Mouse (Mus musculus): ENCODE data around the gene Gm16181. TPM values are rescaled to one million over a fixed set of nuclear protein-coding genes. Genes with fewer than 3 reads are reported as not detected.

Gm16181 gene
- polyA plus RNA-seq, 1 experiment from 2014 or later: 0.89 TPM

GRCm38 (mm10) chr17:35248986-35249385 lies 28.4 kb downstream of the Gm16181 start:
- no peak overlapping the region for H3K4me2 ChIP-seq (replicated peaks; ENCODE audit: low read depth, low read length)
- no peak for ATAC-seq (ENCODE audit: low FRiP score, low TSS enrichment)
- no peak overlapping the region for H3K27ac ChIP-seq (ENCODE audit: low read depth, low read length)
- peaks cover 98% of the 10 kb centered on the region for H3K36me3 ChIP-seq (ENCODE audit: control insufficient read depth, insufficient read depth, low read length)
- no peak overlapping the region for H3K4me3 ChIP-seq (ENCODE audit: low read length)
- 85% methylated on average over 14 of the region's 14 CpGs for WGBS
- H3K4me1 ChIP-seq (ENCODE audit: control insufficient read depth, insufficient read depth, low read length): peaks cover 30% of the 10 kb centered on the region
- H3K9me3 ChIP-seq (ENCODE audit: control insufficient read depth, low read length): no peaks in the 10 kb centered on the region
- H3K9ac ChIP-seq (ENCODE audit: low read depth, low read length): no peak overlapping the region
- H3K27me3 ChIP-seq (ENCODE audit: control insufficient read depth, insufficient read depth, low read length): no peaks in the 10 kb centered on the region

GRCm38 (mm10) chr17:35249451-35250197 lies 29.0 kb downstream of the Gm16181 start:
- Histone ChIP-seq H3K4me1 (ENCODE audit: control insufficient read depth, insufficient read depth, low read length) (peaks cover 24% of the 10 kb centered on the region; the same call in 1 of the 2 replicates), H3K4me2 (replicated peaks; ENCODE audit: low read depth, low read length) (no peak overlapping the region), H3K9me3 (ENCODE audit: control insufficient read depth, low read length) (no peaks in the 10 kb centered on the region), H3K36me3 (ENCODE audit: control insufficient read depth, insufficient read depth, low read length) (peaks cover 96% of the 10 kb centered on the region), H3K27me3 (ENCODE audit: control insufficient read depth, insufficient read depth, low read length) (no peaks in the 10 kb centered on the region), H3K9ac (ENCODE audit: low read depth, low read length) (no peak overlapping the region), H3K27ac (ENCODE audit: low read depth, low read length) (no peak overlapping the region), H3K4me3 (ENCODE audit: low read length) (no peak overlapping the region)
- no peak for ATAC-seq (ENCODE audit: low FRiP score, low TSS enrichment)
- WGBS: 69% methylated on average over 19 of the region's 19 CpGs

GRCm38 (mm10) chr17:35250348-35251120 lies 29.9 kb downstream of the Gm16181 start:
- no peaks in the 10 kb centered on the region for H3K9me3 ChIP-seq (ENCODE audit: control insufficient read depth, low read length)
- no peak overlapping the region for H3K4me3 ChIP-seq (ENCODE audit: low read length)
- H3K36me3 ChIP-seq (ENCODE audit: control insufficient read depth, insufficient read depth, low read length): peaks cover 86% of the 10 kb centered on the region
- H3K4me2 ChIP-seq (replicated peaks; ENCODE audit: low read depth, low read length): no peak overlapping the region
- no peaks in the 10 kb centered on the region for H3K27me3 ChIP-seq (ENCODE audit: control insufficient read depth, insufficient read depth, low read length)
- peaks cover 15% of the 10 kb centered on the region; the same call in 1 of the 2 replicates for H3K4me1 ChIP-seq (ENCODE audit: control insufficient read depth, insufficient read depth, low read length)
- H3K9ac ChIP-seq (ENCODE audit: low read depth, low read length): no peak overlapping the region
- no peak for ATAC-seq (ENCODE audit: low FRiP score, low TSS enrichment)
- no peak overlapping the region for H3K27ac ChIP-seq (ENCODE audit: low read depth, low read length)
- WGBS: 88% methylated on average over 3 of the region's 3 CpGs

- no peak for ATAC-seq (ENCODE audit: low FRiP score, low TSS enrichment)
- H3K36me3 ChIP-seq (ENCODE audit: control insufficient read depth, insufficient read depth, low read length): peaks cover 79% of the 10 kb centered on the region
- no peaks in the 10 kb centered on the region for H3K27me3 ChIP-seq (ENCODE audit: control insufficient read depth, insufficient read depth, low read length)
- peaks cover 11% of the 10 kb centered on the region; the same call in 1 of the 2 replicates for H3K4me1 ChIP-seq (ENCODE audit: control insufficient read depth, insufficient read depth, low read length)
- no peak overlapping the region for H3K9ac ChIP-seq (ENCODE audit: low read depth, low read length)
- no peak overlapping the region for H3K4me2 ChIP-seq (replicated peaks; ENCODE audit: low read depth, low read length)
- H3K9me3 ChIP-seq (ENCODE audit: control insufficient read depth, low read length): no peaks in the 10 kb centered on the region
- H3K4me3 ChIP-seq (ENCODE audit: low read length): no peak overlapping the region
- no peak overlapping the region for H3K27ac ChIP-seq (ENCODE audit: low read depth, low read length)
- WGBS: 84% methylated on average over 15 of the region's 15 CpGs
These were observed 30.6 kb downstream of the Gm16181 start for GRCm38 (mm10) chr17:35251162-35251719.

GRCm38 (mm10) chr17:35251981-35252380 lies 31.3 kb downstream of the Gm16181 start:
- no peaks in the 10 kb centered on the region for H3K9me3 ChIP-seq (ENCODE audit: control insufficient read depth, low read length)
- H3K36me3 ChIP-seq (ENCODE audit: control insufficient read depth, insufficient read depth, low read length): peaks cover 72% of the 10 kb centered on the region
- H3K4me1 ChIP-seq (ENCODE audit: control insufficient read depth, insufficient read depth, low read length): peaks cover 11% of the 10 kb centered on the region; the same call in 1 of the 2 replicates
- no peak for ATAC-seq (ENCODE audit: low FRiP score, low TSS enrichment)
- no peak overlapping the region for H3K4me2 ChIP-seq (replicated peaks; ENCODE audit: low read depth, low read length)
- H3K27ac ChIP-seq (ENCODE audit: low read depth, low read length): no peak overlapping the region
- no peak overlapping the region for H3K4me3 ChIP-seq (ENCODE audit: low read length)
- H3K9ac ChIP-seq (ENCODE audit: low read depth, low read length): no peak overlapping the region
- H3K27me3 ChIP-seq (ENCODE audit: control insufficient read depth, insufficient read depth, low read length): no peaks in the 10 kb centered on the region
- 83% methylated on average over 5 of the region's 5 CpGs for WGBS

- Histone ChIP-seq H3K4me1 (ENCODE audit: control insufficient read depth, insufficient read depth, low read length) (peaks cover 5% of the 10 kb centered on the region; the same call in 1 of the 2 replicates), H3K36me3 (ENCODE audit: control insufficient read depth, insufficient read depth, low read length) (peaks cover 64% of the 10 kb centered on the region), H3K4me2 (replicated peaks; ENCODE audit: low read depth, low read length) (no peak overlapping the region), H3K4me3 (ENCODE audit: low read length) (no peak overlapping the region), H3K27ac (ENCODE audit: low read depth, low read length) (no peak overlapping the region), H3K9me3 (ENCODE audit: control insufficient read depth, low read length) (no peaks in the 10 kb centered on the region), H3K27me3 (ENCODE audit: control insufficient read depth, insufficient read depth, low read length) (no peaks in the 10 kb centered on the region), H3K9ac (ENCODE audit: low read depth, low read length) (no peak overlapping the region)
- 83% methylated on average over 18 of the region's 18 CpGs for WGBS
- no peak for ATAC-seq (ENCODE audit: low FRiP score, low TSS enrichment)
These were observed 32.1 kb downstream of the Gm16181 start for GRCm38 (mm10) chr17:35252619-35253292.

GRCm38 (mm10) chr17:35253293-35254093 lies 32.9 kb downstream of the Gm16181 start:
- H3K9ac ChIP-seq (ENCODE audit: low read depth, low read length): no peak overlapping the region
- WGBS: 85% methylated on average over 32 of the region's 32 CpGs
- H3K27me3 ChIP-seq (ENCODE audit: control insufficient read depth, insufficient read depth, low read length): no peaks in the 10 kb centered on the region
- ATAC-seq (ENCODE audit: low FRiP score, low TSS enrichment): 0 out of 2 replicates have a peak, but pooled peaks have one; percentile 0
- H3K9me3 ChIP-seq (ENCODE audit: control insufficient read depth, low read length): no peaks in the 10 kb centered on the region
- H3K4me2 ChIP-seq (replicated peaks; ENCODE audit: low read depth, low read length): no peak overlapping the region
- peaks cover 57% of the 10 kb centered on the region for H3K36me3 ChIP-seq (ENCODE audit: control insufficient read depth, insufficient read depth, low read length)
- H3K4me1 ChIP-seq (ENCODE audit: control insufficient read depth, insufficient read depth, low read length): peaks cover 3% of the 10 kb centered on the region; the same call in 1 of the 2 replicates
- no peak overlapping the region for H3K27ac ChIP-seq (ENCODE audit: low read depth, low read length)
- no peak overlapping the region for H3K4me3 ChIP-seq (ENCODE audit: low read length)

Data from kidney, embryonic 14.5 days (tissue).